Mouse (Mus musculus) lung, postnatal 36 days (tissue): ENCODE measurements around the gene Apba2.
A peak's percentile ranks its signal among the peaks of the same experiment; 100 is the strongest.

ENCODE experiments used
- DNase-seq: peaks from one replicate; pipeline ENCODE4 v3.0.0; 2022; ENCODE audit warnings: mixed read lengths

The Apba2 gene

GRCm38 (mm10) chr7:64501536-64502270, at the start of gene Apba2:
Gene Apba2 (plus strand): TSS chr7:64501706.
- DNase-seq: no peak

- DNase-seq: no peak
These were observed 49.6 kb upstream of the Apba2 start for GRCm38 (mm10) chr7:64451861-64452382.

- DNase-seq: no peak
These were observed 48.9 kb upstream of the Apba2 start for GRCm38 (mm10) chr7:64452471-64453222.

GRCm38 (mm10) chr7:64456176-64456575, 45.3 kb upstream of the Apba2 start:
- no peak for DNase-seq

- DNase-seq: no peak
These were observed 44.8 kb upstream of the Apba2 start for GRCm38 (mm10) chr7:64456676-64457075.

GRCm38 (mm10) chr7:64457811-64458210, 43.7 kb upstream of the Apba2 start:
- no peak for DNase-seq

GRCm38 (mm10) chr7:64497438-64497837, 4.1 kb upstream of the Apba2 start:
- DNase-seq: peak; percentile 15

- DNase-seq: no peak
These were observed 1.0 kb downstream of the Apba2 start for GRCm38 (mm10) chr7:64502271-64503180.

GRCm38 (mm10) chr7:64503641-64504040, 2.1 kb downstream of the Apba2 start:
- no peak for DNase-seq

- no peak for DNase-seq
These were observed 3.3 kb downstream of the Apba2 start for GRCm38 (mm10) chr7:64504691-64505231.

- DNase-seq: no peak
These were observed 4.1 kb downstream of the Apba2 start for GRCm38 (mm10) chr7:64505571-64505970.

- DNase-seq: no peak
These were observed 7.3 kb downstream of the Apba2 start for GRCm38 (mm10) chr7:64508826-64509225.

- no peak for DNase-seq
These were observed 8.4 kb downstream of the Apba2 start for GRCm38 (mm10) chr7:64509911-64510310.

GRCm38 (mm10) chr7:64510526-64511210, 9.2 kb downstream of the Apba2 start:
- DNase-seq: no peak

GRCm38 (mm10) chr7:64513621-64514020, 12.1 kb downstream of the Apba2 start:
- DNase-seq: no peak

- DNase-seq: no peak
These were observed 13.8 kb downstream of the Apba2 start for GRCm38 (mm10) chr7:64515280-64515679.

GRCm38 (mm10) chr7:64515891-64516290, 14.4 kb downstream of the Apba2 start:
- no peak for DNase-seq

- no peak for DNase-seq
These were observed 17.6 kb downstream of the Apba2 start for GRCm38 (mm10) chr7:64519091-64519490.

- DNase-seq: no peak
These were observed 18.0 kb downstream of the Apba2 start for GRCm38 (mm10) chr7:64519521-64519920.

- DNase-seq: no peak
These were observed 20.3 kb downstream of the Apba2 start for GRCm38 (mm10) chr7:64521695-64522408.

GRCm38 (mm10) chr7:64522409-64522730, 20.9 kb downstream of the Apba2 start:
- no peak for DNase-seq
